Comparison of ENCODE assay signal across 10 mouse cellular contexts in genomic region chr14:74899953-74900704, GRCm38 (mm10). TPM values are rescaled to one million over a fixed set of nuclear protein-coding genes. Genes with fewer than 3 reads are reported as not detected.
DNase-seq lines count a peak whose midpoint lies in the region; ATAC-seq lines count a peak whose summit lies in the region.
"Had no signal": no experiment of that assay in that cellular context is flagged by ENCODE, and none has a peak within 500 bp of the region (broad histone marks: within the 10 kb centered on the region; RNA-seq: fewer than 3 reads in every experiment).

No protein-coding gene starts in this region.

- H3K27ac ChIP-seq in hindbrain, embryonic 14.5 days, result no peak overlapping the region
- H3K27ac ChIP-seq in hindbrain, embryonic 13.5 days, result no peak overlapping the region
- H3K27ac ChIP-seq in brown adipose tissue, adult 24 weeks (replicated peaks; ENCODE audit: low read depth, low read length), result peak overlapping the region; percentile 70
- peak overlapping the region; percentile 34; the same call in 1 of the 2 replicates for H3K27ac ChIP-seq in lung, embryonic 15.5 days
- H3K27ac ChIP-seq: forebrain, embryonic 13.5 days had no signal

- WGBS in hindbrain, embryonic 14.5 days, result 65% methylated on average over 13 of the region's 13 CpGs
- WGBS in hindbrain, embryonic 13.5 days, result 67% methylated on average over 13 of the region's 13 CpGs
- WGBS in lung, embryonic 15.5 days, result 51% methylated on average over 13 of the region's 13 CpGs

- no peak overlapping the region for H3K4me2 ChIP-seq in hindbrain, embryonic 14.5 days (replicated peaks)
- no peak overlapping the region for H3K4me2 ChIP-seq in hindbrain, embryonic 13.5 days
- no peak overlapping the region for H3K4me2 ChIP-seq in lung, embryonic 15.5 days
- H3K4me2 ChIP-seq: forebrain, embryonic 13.5 days had no signal

- no peak for DNase-seq in hindbrain, embryonic 14.5 days (ENCODE audit: low spot score)
- peak; percentile 69 to 75 for DNase-seq in heart, adult 9 months (ENCODE audit: low spot score in 2 of 2)
- no peak for DNase-seq in B cell, adult 2 months
- DNase-seq in right cerebral cortex, adult 2 months (ENCODE audit: low spot score in 2 of 2), result no peak
- DNase-seq: right cerebral cortex, postnatal 4 days had no signal

- no peak overlapping the region for H3K4me3 ChIP-seq in hindbrain, embryonic 14.5 days (replicated peaks; ENCODE audit: low read length)
- no peak overlapping the region for H3K4me3 ChIP-seq in hindbrain, embryonic 13.5 days
- no peak overlapping the region; the same call in 1 of the 2 replicates for H3K4me3 ChIP-seq in brown adipose tissue, adult 24 weeks (ENCODE audit: insufficient read depth, low read depth, low read length)
- H3K4me3 ChIP-seq in lung, embryonic 15.5 days, result no peak overlapping the region
- H3K4me3 ChIP-seq: forebrain, embryonic 13.5 days had no signal

- 0 out of 2 replicates have a peak, but pooled peaks have one; percentile 14 for ATAC-seq in hindbrain, embryonic 14.5 days (ENCODE audit: low FRiP score)
- no peak for ATAC-seq in hindbrain, embryonic 13.5 days (ENCODE audit: low FRiP score)
- no peak for ATAC-seq in lung, embryonic 15.5 days (ENCODE audit: borderline replicate concordance, extremely low read depth, low FRiP score, low TSS enrichment)
- ATAC-seq: forebrain, embryonic 13.5 days had no signal

- H3K4me1 ChIP-seq in hindbrain, embryonic 14.5 days (replicated peaks; ENCODE audit: control insufficient read depth, insufficient read depth, low read length), result peaks cover 3% of the 10 kb centered on the region; the same call in 1 of the 2 replicates
- peaks cover 5% of the 10 kb centered on the region for H3K4me1 ChIP-seq in hindbrain, embryonic 13.5 days (replicated peaks)
- H3K4me1 ChIP-seq in brown adipose tissue, adult 24 weeks (ENCODE audit: control insufficient read depth, insufficient read depth, insufficient read length, low read length), result peaks cover 27% of the 10 kb centered on the region
- H3K4me1 ChIP-seq in lung, embryonic 15.5 days, result peaks cover 17% of the 10 kb centered on the region

- no peaks in the 10 kb centered on the region for H3K9me3 ChIP-seq in hindbrain, embryonic 14.5 days (ENCODE audit: control insufficient read depth, low read length)
- H3K9me3 ChIP-seq in hindbrain, embryonic 13.5 days, result no peaks in the 10 kb centered on the region; the same call in 1 of the 2 replicates
- H3K9me3 ChIP-seq in lung, embryonic 15.5 days, result no peaks in the 10 kb centered on the region
- H3K9me3 ChIP-seq: forebrain, embryonic 13.5 days; G1E had no signal

- no peaks in the 10 kb centered on the region for H3K36me3 ChIP-seq in hindbrain, embryonic 14.5 days (replicated peaks; ENCODE audit: control insufficient read depth, insufficient read depth)
- H3K36me3 ChIP-seq in hindbrain, embryonic 13.5 days, result no peaks in the 10 kb centered on the region
- H3K36me3 ChIP-seq in lung, embryonic 15.5 days, result no peaks in the 10 kb centered on the region
- H3K36me3 ChIP-seq: G1E had no signal

- H3K27me3 ChIP-seq in hindbrain, embryonic 14.5 days (ENCODE audit: control insufficient read depth, insufficient read depth, low read length), result no peaks in the 10 kb centered on the region
- H3K27me3 ChIP-seq in hindbrain, embryonic 13.5 days, result no peaks in the 10 kb centered on the region
- H3K27me3 ChIP-seq in lung, embryonic 15.5 days, result no peaks in the 10 kb centered on the region
- H3K27me3 ChIP-seq: forebrain, embryonic 13.5 days had no signal

- H3K9ac ChIP-seq in hindbrain, embryonic 14.5 days, result no peak overlapping the region
- no peak overlapping the region for H3K9ac ChIP-seq in hindbrain, embryonic 13.5 days
- H3K9ac ChIP-seq in lung, embryonic 15.5 days, result no peak overlapping the region
- H3K9ac ChIP-seq: forebrain, embryonic 13.5 days had no signal

RNA-seq across cellular contexts. Expression of gene Lrch1, which starts 47.5 kb away (rescaled TPM):
- polyA plus RNA-seq in hindbrain, embryonic 14.5 days (2014; fragmentation: Nextera tagmentation; extraction: Ambion mirVana), result 16.7 and 22.0 TPM in 2 replicates
- polyA plus RNA-seq in hindbrain, embryonic 13.5 days (2015; fragmentation: Nextera tagmentation; extraction: Ambion mirVana), result 13.1 and 13.2 TPM in 2 replicates
- polyA plus RNA-seq in brown adipose tissue, adult 24 weeks (2012; ENCODE audit: insufficient read depth, insufficient read length, missing spikeins), result 3.8 and 7.1 TPM in 2 replicates
- 17.5 and 19.9 TPM in 2 replicates for polyA plus RNA-seq in lung, embryonic 15.5 days (2015; fragmentation: Nextera tagmentation; extraction: Ambion mirVana)
- polyA plus RNA-seq: G1E had no signal

Comparison
In these comparisons a context has a peak if more than half of its experiments do, and no peak if none do; other contexts are left out.
1. DNase-seq: peak in heart, adult 9 months (2 of 2); none in hindbrain, embryonic 14.5 days (single experiment), B cell, adult 2 months (0 of 2) and right cerebral cortex, adult 2 months (0 of 2).
2. H3K27ac ChIP-seq: peak in brown adipose tissue, adult 24 weeks (single experiment) and lung, embryonic 15.5 days (single experiment); none in hindbrain, embryonic 14.5 days (single experiment) and hindbrain, embryonic 13.5 days (single experiment).